Mouse (Mus musculus): ENCODE data around the gene Baz2b. TPM values are rescaled to one million over a fixed set of nuclear protein-coding genes. Genes with fewer than 3 reads are reported as not detected.

The Baz2b gene
- polyA plus RNA-seq, 1 experiment from 2014 or later: 79.0 TPM

DNA sequence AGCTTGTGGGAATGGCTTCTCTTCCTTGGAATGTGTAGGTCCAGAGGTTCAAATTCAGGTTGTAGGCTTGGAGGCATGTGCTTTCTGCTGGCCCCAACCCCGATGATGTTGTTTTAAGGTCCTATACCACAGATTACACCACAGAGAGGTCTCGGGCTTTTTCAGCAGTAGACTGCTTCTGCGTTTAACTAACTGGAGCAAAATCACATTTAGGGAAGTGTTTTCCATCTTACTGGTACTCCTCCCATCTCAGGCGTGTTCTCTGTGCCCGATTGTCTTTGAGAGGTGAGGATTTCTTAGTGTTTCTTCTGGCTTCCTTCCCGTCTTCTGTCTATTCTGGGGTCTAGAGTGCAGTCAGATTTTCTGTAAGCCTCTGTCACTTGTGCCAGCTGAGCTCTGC is 8.0 kb upstream of the Baz2b start:
- Histone ChIP-seq H3K27ac (replicated peaks) (no peak overlapping the region), H3K4me1 (replicated peaks) (peaks cover 51% of the 10 kb centered on the region), H3K9ac (no peak overlapping the region), H3K4me3 (no peak overlapping the region), H3K27me3 (no peaks in the 10 kb centered on the region), H3K9me3 (no peaks in the 10 kb centered on the region), H3K4me2 (no peak overlapping the region), H3K36me3 (peaks cover 5% of the 10 kb centered on the region)
- WGBS: 92% methylated on average over 6 of the region's 6 CpGs
- ATAC-seq (ENCODE audit: low read depth): no peak

DNA sequence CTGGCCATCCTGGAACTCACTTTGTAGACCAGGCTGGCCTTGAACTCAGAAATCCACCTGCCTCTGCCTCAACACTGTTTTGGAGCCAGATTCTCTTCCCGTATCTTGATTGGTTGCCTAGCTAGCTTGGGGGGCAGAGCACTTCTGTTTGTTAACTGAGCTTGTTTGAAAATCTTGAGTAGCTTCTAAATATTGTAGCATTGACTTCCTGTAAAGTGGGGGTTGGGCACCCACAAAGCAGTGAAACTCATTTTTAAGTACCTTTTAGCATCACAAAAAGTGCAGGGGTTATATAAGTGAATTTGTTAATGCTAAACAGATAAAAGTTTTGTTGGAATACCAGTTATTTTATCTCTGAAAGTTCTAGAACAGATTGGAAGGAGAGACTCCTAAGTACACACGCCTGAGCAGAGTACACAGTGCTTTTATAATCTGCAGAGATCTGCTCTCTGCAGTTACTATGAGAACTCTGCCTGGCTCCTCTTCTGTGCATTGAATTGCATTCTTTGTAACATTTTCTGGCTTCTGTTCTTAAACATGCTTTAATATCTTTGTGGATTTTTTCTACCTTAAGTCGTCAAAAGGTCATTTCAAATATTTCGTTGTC is 7.0 kb upstream of the Baz2b start:
- Histone ChIP-seq H3K9me3 (no peaks in the 10 kb centered on the region), H3K27me3 (no peaks in the 10 kb centered on the region), H3K36me3 (peaks cover 5% of the 10 kb centered on the region), H3K4me3 (no peak overlapping the region), H3K9ac (no peak overlapping the region), H3K4me1 (replicated peaks) (peaks cover 55% of the 10 kb centered on the region), H3K27ac (replicated peaks) (no peak overlapping the region), H3K4me2 (no peak overlapping the region)
- ATAC-seq (ENCODE audit: low read depth): no peak
- 91% methylated on average over 4 of the region's 4 CpGs for WGBS

DNA sequence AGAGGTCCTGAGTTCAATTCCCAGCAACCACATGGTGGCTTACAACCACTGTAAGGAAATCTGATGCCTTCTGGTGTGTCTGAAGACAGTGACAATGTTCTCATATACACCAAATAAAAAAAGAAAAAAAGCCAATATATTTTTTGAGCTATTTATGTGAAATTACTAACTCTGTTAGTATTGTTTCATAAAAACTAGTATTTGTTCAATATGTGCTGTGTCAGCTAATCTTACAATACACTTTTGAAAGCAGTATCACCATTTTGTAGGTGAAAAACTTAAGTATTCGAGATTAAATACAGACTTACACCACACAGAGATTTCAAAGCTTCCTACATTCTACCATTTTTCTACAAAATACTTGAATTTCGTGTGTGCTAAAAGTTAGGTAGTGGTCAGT is 5.0 kb upstream of the Baz2b start:
- no peak for ATAC-seq (ENCODE audit: low read depth)
- Histone ChIP-seq H3K36me3 (peaks cover 5% of the 10 kb centered on the region), H3K9me3 (no peaks in the 10 kb centered on the region), H3K9ac (no peak overlapping the region), H3K27ac (replicated peaks) (no peak overlapping the region), H3K27me3 (no peaks in the 10 kb centered on the region), H3K4me2 (no peak overlapping the region), H3K4me3 (no peak overlapping the region), H3K4me1 (replicated peaks) (peaks cover 57% of the 10 kb centered on the region)
- WGBS: 98% methylated on average over 2 of the region's 2 CpGs

DNA sequence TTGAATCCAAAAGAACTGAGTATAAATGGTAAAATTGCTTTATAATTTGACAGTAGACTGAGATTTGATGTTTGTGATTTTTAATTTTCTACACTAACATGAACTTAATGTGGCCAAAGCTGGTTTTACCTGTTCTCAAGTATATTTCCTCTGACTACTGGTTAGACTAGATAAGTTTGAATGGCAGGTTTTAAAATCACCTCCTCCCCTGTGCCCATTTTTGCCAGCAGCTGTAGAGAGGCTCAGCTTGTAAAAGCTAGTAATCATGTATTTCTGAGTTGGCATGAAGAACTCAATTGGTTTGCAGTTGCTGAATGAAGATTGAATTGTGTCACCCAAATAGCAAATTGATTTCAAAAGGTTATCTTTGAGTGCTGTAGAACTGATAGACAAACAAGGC is 2.8 kb upstream of the Baz2b start:
- Histone ChIP-seq H3K9ac (no peak overlapping the region), H3K27ac (replicated peaks) (no peak overlapping the region), H3K4me3 (no peak overlapping the region), H3K27me3 (peaks cover 10% of the 10 kb centered on the region), H3K4me1 (replicated peaks) (peaks cover 62% of the 10 kb centered on the region), H3K9me3 (no peaks in the 10 kb centered on the region), H3K36me3 (peaks cover 5% of the 10 kb centered on the region), H3K4me2 (no peak overlapping the region)
- ATAC-seq (ENCODE audit: low read depth): no peak

DNA sequence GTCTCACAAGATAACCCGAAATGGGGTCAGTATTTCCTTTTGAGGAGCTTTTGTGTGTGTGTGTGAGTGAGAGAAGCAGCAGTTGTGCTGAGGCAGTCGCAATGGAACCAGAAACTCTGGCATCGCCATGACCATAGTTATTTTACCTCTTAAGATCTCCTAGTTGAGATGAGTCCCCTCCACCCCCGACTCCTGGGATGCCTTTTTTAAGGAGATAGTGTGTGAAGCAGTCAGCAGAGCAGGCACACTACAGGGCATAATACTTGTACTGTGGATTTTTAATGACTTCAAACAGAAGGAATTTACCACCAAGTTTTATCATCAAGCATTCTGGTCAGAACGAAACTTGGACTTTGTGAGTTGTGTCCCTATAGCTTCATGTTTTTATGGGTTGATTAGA is 1.2 kb upstream of the Baz2b start:
- peaks cover under 1% of the 10 kb centered on the region; the same call in 1 of the 2 replicates for H3K36me3 ChIP-seq
- H3K27ac ChIP-seq (replicated peaks): no peak overlapping the region
- peaks cover 18% of the 10 kb centered on the region for H3K27me3 ChIP-seq
- peak overlapping the region; percentile 98 for H3K9ac ChIP-seq
- WGBS: 23% methylated on average over 5 of the region's 5 CpGs
- ATAC-seq (ENCODE audit: low read depth): no peak
- H3K9me3 ChIP-seq: no peaks in the 10 kb centered on the region
- peaks cover 53% of the 10 kb centered on the region for H3K4me1 ChIP-seq (replicated peaks)
- peak overlapping the region; percentile 84 for H3K4me2 ChIP-seq
- peak overlapping the region; percentile 78 for H3K4me3 ChIP-seq

DNA sequence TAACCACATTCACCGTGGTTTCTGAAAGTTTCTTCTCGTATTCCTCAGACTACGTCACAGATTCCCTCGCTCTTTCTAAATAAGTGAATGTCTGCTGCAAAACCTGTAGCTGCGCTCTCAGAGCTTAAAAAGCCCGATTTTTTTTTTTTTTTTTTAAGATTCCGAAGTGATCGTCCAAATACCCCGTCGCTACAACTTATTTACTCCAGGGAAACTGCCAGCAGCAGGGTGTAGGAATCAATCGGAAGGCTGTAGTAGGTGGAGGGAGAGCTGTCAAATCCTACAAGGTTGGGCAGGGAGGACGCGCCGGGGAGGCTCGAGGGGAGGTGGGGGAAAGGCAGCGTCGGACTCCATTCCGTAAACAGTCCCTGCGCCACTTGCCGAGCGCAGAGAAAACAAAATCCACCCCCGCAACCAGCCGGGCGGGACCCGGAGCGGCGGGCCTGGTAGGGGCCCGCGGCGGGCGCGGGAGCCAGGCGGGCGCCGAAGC is 472 bp downstream of the Baz2b start:
- ATAC-seq (ENCODE audit: low read depth): peak; percentile 54
- under 1% methylated on average over 27 of the region's 35 CpGs for WGBS
- H3K9ac ChIP-seq: peak overlapping the region; percentile 98
- no peaks in the 10 kb centered on the region for H3K9me3 ChIP-seq
- peak overlapping the region; percentile 96 for H3K27ac ChIP-seq (replicated peaks)
- peaks cover 8% of the 10 kb centered on the region for H3K36me3 ChIP-seq
- H3K4me2 ChIP-seq: peak overlapping the region; percentile 60
- H3K4me1 ChIP-seq (replicated peaks): peaks cover 46% of the 10 kb centered on the region
- H3K4me3 ChIP-seq: peak overlapping the region; percentile 78
- peaks cover 34% of the 10 kb centered on the region for H3K27me3 ChIP-seq

DNA sequence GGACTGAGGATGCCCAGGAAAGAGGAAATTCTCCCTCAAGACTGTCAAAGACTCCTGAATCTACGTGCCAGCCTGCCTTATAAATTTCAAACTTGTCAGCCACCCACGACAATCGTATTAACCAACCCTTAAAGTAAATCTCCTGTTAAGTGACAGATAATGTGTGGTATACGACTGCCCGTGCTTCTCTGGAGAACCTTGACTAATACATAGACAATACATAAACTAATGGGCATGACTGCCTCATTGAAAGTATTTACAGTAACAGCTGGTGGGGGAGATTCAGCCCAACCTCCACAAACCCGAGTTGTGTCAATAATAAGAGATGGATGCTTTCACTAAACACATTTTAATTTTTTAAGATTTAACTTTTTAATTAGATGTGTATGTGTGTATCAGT is 3.8 kb downstream of the Baz2b start:
- Histone ChIP-seq H3K4me3 (no peak overlapping the region), H3K9me3 (no peaks in the 10 kb centered on the region), H3K36me3 (peaks cover 8% of the 10 kb centered on the region), H3K27ac (replicated peaks) (no peak overlapping the region), H3K4me1 (replicated peaks) (peaks cover 17% of the 10 kb centered on the region), H3K9ac (no peak overlapping the region), H3K27me3 (peaks cover 60% of the 10 kb centered on the region), H3K4me2 (no peak overlapping the region)
- no peak for ATAC-seq (ENCODE audit: low read depth)
- WGBS: 22% methylated on average over 6 of the region's 6 CpGs

DNA sequence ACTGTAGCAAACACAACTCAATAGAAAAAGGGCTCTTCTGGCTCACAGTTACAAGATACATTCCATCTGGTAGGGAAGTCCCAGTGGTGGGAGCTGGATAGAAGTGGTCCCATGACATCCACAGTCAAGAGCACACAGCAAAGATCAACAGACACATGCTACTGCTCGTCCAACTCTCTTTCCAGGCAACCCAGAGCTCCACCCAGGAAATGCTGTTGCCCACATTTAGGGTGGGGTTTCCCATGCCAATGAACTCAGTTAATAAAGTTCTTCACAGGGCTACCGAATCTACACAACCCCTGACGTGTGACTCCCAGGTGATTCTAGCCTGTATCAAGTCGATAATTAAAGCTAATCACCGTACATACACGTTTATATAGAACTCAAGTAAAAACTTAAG is 5.5 kb downstream of the Baz2b start:
- no peak overlapping the region for H3K27ac ChIP-seq (replicated peaks)
- H3K4me1 ChIP-seq (replicated peaks): peaks cover 15% of the 10 kb centered on the region
- WGBS: 88% methylated on average over 6 of the region's 6 CpGs
- ATAC-seq (ENCODE audit: low read depth): no peak
- H3K27me3 ChIP-seq: peaks cover 64% of the 10 kb centered on the region
- H3K9ac ChIP-seq: no peak overlapping the region
- H3K4me2 ChIP-seq: no peak overlapping the region
- no peaks in the 10 kb centered on the region for H3K9me3 ChIP-seq
- H3K36me3 ChIP-seq: peaks cover 8% of the 10 kb centered on the region
- no peak overlapping the region for H3K4me3 ChIP-seq

DNA sequence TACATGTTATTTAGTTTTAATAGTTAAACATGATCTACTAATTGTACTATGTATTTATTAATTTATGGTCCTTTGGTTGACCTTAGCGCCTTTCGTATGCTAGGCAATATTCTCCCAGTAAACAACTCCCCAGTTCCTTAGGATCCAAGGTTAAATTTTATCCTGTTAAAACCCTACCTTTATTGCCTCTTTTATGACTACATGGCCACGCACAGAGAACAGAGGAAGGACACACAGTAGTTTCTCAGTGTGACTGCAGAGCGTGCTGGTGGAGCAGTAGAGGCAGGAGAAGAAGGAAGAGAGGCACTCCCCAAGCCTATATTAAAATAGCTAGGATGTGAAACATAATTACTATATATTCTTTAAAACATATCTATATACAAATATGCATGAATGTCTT is 5.9 kb downstream of the Baz2b start:
- no peak overlapping the region for H3K9ac ChIP-seq
- H3K4me2 ChIP-seq: no peak overlapping the region
- H3K27ac ChIP-seq (replicated peaks): no peak overlapping the region
- no peak for ATAC-seq (ENCODE audit: low read depth)
- H3K9me3 ChIP-seq: no peaks in the 10 kb centered on the region
- H3K4me3 ChIP-seq: no peak overlapping the region
- WGBS: 84% methylated on average over 4 of the region's 4 CpGs
- H3K36me3 ChIP-seq: peaks cover 8% of the 10 kb centered on the region
- peaks cover 66% of the 10 kb centered on the region for H3K27me3 ChIP-seq
- peaks cover 15% of the 10 kb centered on the region for H3K4me1 ChIP-seq (replicated peaks)

DNA sequence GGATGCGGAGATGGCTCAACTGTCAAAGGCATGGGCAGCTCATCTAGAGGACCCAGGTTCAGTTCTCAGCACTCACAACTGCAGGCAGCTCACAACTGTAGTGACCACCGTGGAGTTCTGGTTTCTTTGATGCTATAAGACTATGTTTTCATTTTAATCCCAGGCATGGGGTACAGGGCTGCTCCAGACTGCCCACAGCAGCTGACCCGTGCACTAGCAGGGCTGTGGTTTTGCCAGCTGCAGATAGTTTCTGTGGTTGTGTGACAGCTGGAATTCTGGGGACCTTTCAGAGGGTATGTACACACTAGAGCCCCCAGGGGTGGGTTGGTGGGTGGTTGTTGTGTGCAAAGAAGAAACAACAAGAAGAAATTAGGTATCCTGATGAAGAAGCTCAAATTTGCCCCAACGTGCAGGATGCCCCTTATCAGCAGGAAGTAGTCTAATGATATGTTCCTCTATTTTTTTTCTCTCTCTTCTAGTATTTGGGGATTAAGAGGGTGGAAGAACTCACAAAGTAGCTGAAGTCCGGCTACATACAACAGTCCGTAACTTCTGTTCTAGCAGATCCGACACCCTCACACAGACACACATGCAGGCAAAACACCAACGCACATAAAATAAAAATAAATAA is 6.6 kb downstream of the Baz2b start:
- no peak overlapping the region for H3K4me2 ChIP-seq
- H3K9me3 ChIP-seq: no peaks in the 10 kb centered on the region
- H3K27ac ChIP-seq (replicated peaks): no peak overlapping the region
- 92% methylated on average over 8 of the region's 8 CpGs for WGBS
- peaks cover 8% of the 10 kb centered on the region for H3K36me3 ChIP-seq
- no peak for ATAC-seq (ENCODE audit: low read depth)
- H3K9ac ChIP-seq: no peak overlapping the region
- H3K4me3 ChIP-seq: no peak overlapping the region
- H3K27me3 ChIP-seq: peaks cover 63% of the 10 kb centered on the region
- peaks cover 11% of the 10 kb centered on the region for H3K4me1 ChIP-seq (replicated peaks)

DNA sequence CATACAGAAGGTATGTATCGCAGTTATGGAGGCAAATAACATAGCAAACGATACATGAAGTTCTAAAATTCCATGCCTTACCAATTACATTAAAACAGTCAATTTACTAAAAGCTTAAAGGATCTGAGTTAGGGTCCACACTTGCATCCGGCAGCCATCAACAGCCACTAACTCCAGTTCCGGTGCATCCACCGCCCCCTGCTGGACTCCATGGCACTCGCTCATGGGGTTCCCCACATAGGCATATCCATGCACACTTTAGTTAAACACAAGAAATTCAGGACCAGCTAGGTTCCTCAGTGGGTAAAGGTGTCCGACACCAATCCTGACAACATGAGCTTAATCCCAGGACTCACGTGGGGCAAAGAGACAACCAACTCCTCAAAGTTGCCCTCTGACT is 9.0 kb downstream of the Baz2b start:
- peaks cover 49% of the 10 kb centered on the region for H3K27me3 ChIP-seq
- H3K4me2 ChIP-seq: no peak overlapping the region
- no peak overlapping the region for H3K27ac ChIP-seq (replicated peaks)
- no peak overlapping the region for H3K4me3 ChIP-seq
- H3K4me1 ChIP-seq (replicated peaks): 0 out of 2 replicates have a peak, but pooled peaks cover 2% of the 10 kb centered on the region
- H3K36me3 ChIP-seq: peaks cover 8% of the 10 kb centered on the region
- no peak overlapping the region for H3K9ac ChIP-seq
- 53% methylated on average over 8 of the region's 8 CpGs for WGBS
- no peaks in the 10 kb centered on the region for H3K9me3 ChIP-seq
- ATAC-seq (ENCODE audit: low read depth): no peak

DNA sequence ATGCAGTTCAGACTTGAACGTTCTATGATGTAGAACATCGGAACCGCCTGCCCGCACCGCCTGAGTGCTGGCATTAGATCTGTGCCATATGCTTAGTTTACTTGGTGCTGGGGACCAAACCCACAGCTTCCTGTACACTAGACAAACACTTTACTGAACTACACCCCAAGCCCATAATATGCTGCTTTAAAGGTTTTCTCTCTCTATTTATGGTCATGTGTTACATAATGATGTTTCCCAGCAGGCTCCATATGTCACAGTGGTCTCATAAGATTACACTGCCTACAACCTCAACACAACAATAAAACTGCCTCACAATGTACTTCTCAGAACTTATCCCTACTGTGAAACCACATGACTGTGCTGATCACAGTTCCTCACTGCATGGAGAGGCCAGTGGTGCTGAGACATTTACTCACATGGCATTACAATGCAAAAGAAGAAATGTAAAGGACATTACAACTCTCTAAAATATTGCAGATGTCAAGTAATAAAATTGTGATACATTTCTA is 9.5 kb downstream of the Baz2b start:
- Histone ChIP-seq H3K27me3 (peaks cover 43% of the 10 kb centered on the region), H3K36me3 (peaks cover 7% of the 10 kb centered on the region), H3K27ac (replicated peaks) (no peak overlapping the region), H3K9me3 (no peaks in the 10 kb centered on the region), H3K4me2 (no peak overlapping the region), H3K9ac (no peak overlapping the region), H3K4me1 (replicated peaks) (no peaks in the 10 kb centered on the region), H3K4me3 (no peak overlapping the region)
- no peak for ATAC-seq (ENCODE audit: low read depth)
- WGBS: 97% methylated on average over 5 of the region's 5 CpGs

Data from neural tube, embryonic 13.5 days (tissue).